Mouse (Mus musculus): ENCODE results near the gene Vmn1r4.

Vmn1r4 gene

GRCm38 (mm10) chr6:56916279-56916678 lies 7.5 kb upstream of the Vmn1r4 start:
- no peak for DNase-seq (ENCODE audit: low spot score in 2 of 2)

- DNase-seq (ENCODE audit: low spot score in 2 of 2), result no peak
Measured at GRCm38 (mm10) chr6:56917578-56918368, 6.0 kb upstream of the Vmn1r4 start.

- DNase-seq (ENCODE audit: low spot score in 2 of 2), result no peak
Measured at GRCm38 (mm10) chr6:56919330-56920044, 4.3 kb upstream of the Vmn1r4 start.

GRCm38 (mm10) chr6:56920222-56921092 lies 3.4 kb upstream of the Vmn1r4 start:
- no peak for DNase-seq (ENCODE audit: low spot score in 2 of 2)

GRCm38 (mm10) chr6:56923331-56923725 lies 487 bp upstream of the Vmn1r4 start:
- no peak for DNase-seq (ENCODE audit: low spot score in 2 of 2)

GRCm38 (mm10) chr6:56931648-56932415 lies 8.0 kb downstream of the Vmn1r4 start:
- DNase-seq (ENCODE audit: low spot score in 2 of 2), result no peak

- DNase-seq (ENCODE audit: low spot score in 2 of 2), result no peak
Measured at GRCm38 (mm10) chr6:56932464-56932863, 8.6 kb downstream of the Vmn1r4 start.

- DNase-seq (ENCODE audit: low spot score in 2 of 2), result no peak
Measured at GRCm38 (mm10) chr6:56934366-56934765, 10.6 kb downstream of the Vmn1r4 start.

GRCm38 (mm10) chr6:56956436-56956835 lies 32.6 kb downstream of the Vmn1r4 start:
- DNase-seq (ENCODE audit: low spot score in 2 of 2), result no peak

GRCm38 (mm10) chr6:56969973-56970372 lies 46.2 kb downstream of the Vmn1r4 start, which contains the start of gene Vmn1r5:
TSS of gene Vmn1r5 (plus strand) at chr6:56970273.
- DNase-seq (ENCODE audit: low spot score in 2 of 2), result no peak

GRCm38 (mm10) chr6:56996943-56997342 lies 73.1 kb downstream of the Vmn1r4 start, which contains the start of gene Vmn1r6:
TSS of gene Vmn1r6 (plus strand) at chr6:56997243.
- no peak for DNase-seq (ENCODE audit: low spot score in 2 of 2)
